Mouse (Mus musculus) common myeloid progenitor, adult 5-6 weeks (primary cell): Measurements from ENCODE around the gene Sh2b1. TPM values are rescaled to one million over a fixed set of nuclear protein-coding genes. Genes with fewer than 3 reads are reported as not detected.

Source experiments
- ATAC-seq: replicated peaks from 2 replicates; pipeline ENCODE4 v1.8.0; 2016; ENCODE audit warnings: low read depth, mild to moderate bottlenecking, moderate TSS enrichment, inconsistent platforms; ENCODE audit not compliant: poor library complexity, severe bottlenecking
- total RNA-seq: library from RNA; stranded (forward); fragments of 200-1000, 187-1606 nt; gene quantifications from 2 replicates; pipeline ENCODE4 v1.2.3, GENCODE M21; 2017

The Sh2b1 gene
- total RNA-seq, 1 experiment from 2014 or later: 16.6 TPM

DNA sequence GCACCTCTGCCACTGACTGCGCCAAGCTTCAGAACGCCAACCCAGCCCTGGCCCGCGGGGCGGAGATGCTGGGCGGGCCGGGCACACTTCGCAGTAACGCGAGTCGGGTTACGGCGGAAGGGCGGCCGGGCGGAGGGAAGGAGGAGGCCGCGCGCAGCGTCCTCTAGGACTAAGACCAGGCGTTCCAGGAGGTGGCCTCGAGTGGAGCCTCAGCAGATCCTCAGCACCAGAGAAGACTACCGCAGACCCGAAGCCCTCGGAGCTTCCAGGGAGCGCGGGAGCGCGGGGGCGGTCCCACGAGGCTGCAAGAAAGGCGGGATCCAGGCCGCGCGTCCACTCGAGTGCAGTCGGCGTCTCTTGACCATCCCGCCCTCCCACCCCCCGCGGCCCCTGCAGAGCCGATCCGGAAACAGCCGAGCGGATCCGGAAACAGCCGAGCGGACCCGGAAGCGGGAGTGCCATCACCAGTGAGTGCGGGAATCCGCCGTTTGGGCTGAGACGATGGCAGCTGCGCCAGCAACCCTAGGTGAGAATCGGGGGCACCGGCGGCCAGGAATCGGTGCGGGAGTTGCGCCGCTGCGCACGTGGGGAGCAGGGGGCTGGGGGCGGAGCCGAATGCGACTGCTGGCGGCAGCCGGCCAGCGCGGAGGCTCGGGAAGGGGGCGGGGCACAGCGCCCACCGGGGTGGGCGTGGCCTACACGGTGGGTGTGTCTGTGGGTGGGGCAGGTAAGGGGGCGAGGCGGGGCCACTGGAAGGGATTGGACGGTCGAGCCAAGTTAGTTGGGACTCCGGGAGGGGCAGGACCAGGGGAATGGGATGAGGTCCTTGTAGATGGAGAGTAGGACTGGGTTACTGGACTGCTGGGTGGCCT is 46.4 kb downstream of the Sh2b1 start, which contains the start of gene Rabep2:
TSS of gene Rabep2 (plus strand) at position 129 of the 872 bp plus-strand sequence.
- ATAC-seq: peak; percentile 74

DNA sequence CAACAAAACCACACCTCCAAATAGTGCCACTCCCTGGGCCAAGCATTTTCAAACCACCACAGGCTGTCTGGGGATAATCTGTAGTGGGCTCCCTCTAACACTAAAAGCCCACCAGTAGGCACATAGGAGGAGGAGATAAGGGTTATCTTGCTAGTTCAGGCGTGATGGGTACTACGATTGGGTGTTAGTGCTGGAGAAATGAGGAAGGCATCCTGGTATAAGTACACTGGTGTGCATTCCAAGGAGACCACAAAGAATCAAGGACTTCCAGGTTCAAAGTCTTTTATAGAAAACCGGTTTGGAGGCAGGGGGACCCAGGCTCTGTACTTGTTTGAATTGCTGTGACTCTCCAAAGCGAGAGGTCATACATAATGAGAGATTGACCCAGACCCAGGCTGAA is 47.1 kb downstream of the Sh2b1 start:
- ATAC-seq: peak; percentile 39

DNA sequence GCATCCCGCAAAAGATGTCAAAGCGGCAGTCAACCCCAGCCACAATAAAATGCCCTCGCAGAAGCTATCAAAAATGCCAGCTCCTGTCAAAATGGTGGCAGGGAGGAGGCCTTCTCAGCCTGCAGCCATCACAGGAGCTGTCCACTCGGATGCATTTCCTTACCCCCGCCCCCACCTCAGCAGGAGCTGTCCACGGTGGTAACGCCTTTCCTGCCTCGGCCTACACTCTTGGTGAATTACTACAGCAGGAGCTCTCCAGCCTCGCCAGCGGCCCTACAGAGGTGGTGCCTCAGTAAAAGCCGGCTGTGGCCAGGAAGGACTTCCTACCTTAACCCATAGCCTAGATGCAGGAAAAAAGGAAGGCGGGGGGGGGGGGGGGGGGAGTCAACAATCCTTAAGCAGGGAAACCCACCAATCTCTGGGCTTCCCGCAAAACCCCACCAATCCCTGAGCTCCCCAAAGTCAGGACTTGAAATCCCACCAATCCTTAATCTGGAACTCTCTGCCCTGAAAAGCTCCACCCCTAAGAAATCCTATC is 47.8 kb downstream of the Sh2b1 start:
- ATAC-seq: no peak

DNA sequence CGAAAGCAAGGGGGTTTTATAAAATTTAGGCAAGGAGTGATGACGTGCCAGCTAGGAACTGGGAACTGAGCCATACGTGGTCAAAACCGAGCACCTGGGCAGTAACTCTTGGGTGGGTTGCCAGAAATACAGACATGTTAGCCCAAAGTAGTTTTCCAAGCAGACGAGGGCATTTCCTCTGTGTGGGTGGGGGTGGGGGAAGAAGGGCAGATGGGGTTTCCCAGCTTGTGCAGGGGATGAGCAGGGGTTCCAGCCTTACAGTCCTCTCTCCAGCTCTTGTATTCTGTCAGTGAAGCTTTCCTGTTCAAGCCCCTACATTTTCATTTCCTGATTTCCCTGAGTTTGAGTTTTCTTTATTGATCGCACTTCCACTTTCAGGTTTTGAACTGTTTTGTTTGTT is 51.1 kb downstream of the Sh2b1 start:
- no peak for ATAC-seq

DNA sequence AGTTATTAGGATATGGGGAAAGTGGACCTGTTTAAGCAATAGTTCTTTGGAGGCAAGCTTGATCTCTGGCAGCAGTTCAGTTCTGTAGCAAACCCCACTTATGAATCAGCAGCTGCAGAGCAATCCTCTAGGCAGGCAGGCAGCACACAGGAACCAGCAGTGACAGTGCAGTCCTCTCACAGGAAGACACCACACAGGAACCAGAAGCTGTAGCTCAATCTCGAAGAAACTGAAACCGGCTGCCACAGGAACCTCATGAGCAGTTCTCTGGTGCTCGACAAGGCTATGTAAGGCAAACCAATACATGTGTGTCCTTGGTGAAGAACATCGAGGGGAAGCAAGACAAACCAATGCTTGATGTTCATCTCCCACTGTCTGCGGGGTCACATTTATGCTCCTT is 53.5 kb downstream of the Sh2b1 start:
- ATAC-seq: peak; percentile 72

DNA sequence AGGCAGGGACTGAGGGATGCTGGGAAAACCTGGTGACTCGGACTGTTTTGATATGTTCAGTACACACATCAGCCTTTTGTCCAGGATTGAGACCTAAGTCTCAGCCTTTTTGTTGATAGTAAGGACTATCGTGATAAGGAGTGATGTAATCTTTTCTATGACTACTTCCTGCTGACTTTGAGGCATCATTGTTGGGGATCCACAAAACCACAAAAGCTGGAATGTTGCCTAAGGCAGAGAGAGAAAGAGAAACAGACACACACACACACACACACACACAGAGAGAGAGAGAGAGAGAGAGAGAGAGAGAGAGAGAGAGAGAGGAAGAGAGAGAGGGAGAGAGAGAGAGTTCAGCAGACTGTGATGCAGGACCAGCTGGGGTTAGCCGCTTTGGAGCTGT is 56.7 kb downstream of the Sh2b1 start:
- no peak for ATAC-seq

DNA sequence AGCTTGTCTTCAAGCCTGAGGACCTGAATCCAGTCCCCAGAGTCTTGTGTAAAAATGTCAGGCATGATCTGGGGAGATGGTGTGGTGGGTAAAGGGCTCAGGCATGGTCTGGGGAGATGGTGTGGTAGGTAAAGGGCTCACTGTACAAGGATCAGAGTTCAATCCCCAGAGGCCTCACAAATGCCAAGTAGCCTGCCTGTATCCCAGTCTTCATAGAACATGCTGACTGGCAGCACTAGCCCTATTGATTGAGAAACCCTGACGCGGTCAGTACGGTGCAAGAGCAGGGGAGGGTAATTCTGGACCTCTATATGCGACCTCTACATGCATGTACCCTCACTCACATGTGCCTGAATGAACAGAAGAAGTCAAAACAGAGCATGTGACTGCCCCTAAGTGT is 57.6 kb downstream of the Sh2b1 start:
- ATAC-seq: no peak

DNA sequence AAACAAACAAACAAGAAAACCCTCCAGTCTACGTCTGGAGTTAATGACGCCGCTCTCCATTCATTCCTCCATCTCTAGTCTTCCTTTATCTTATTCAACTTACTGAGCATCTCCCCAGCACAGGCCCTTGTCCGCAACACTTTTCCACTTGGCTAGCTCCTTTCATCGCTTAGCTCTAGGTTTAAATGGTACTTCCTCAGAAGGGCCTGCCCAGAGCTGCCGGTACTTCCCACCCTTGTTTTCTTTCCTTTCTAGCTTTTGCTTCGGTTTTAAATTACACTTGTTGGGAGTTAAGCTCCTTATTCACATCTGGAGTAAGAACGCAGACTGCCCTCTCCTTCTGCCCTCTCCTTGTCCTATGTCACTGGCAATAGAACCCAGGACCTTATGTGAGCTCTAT is 58.2 kb downstream of the Sh2b1 start:
- ATAC-seq: no peak

Other genes with a start within 250 kb of the Sh2b1 start
- 5.2 and 5.7 TPM in 2 replicates for gene Sbk1, start 202.8 kb downstream of the Sh2b1 start, total RNA-seq
- gene Lat, start 105.9 kb downstream of the Sh2b1 start, total RNA-seq: 16.4 and 22.4 TPM in 2 replicates
- gene Spns1, start 98.0 kb downstream of the Sh2b1 start, total RNA-seq: 5.6 and 11.3 TPM in 2 replicates
- 18.2 and 24.4 TPM in 2 replicates for gene Nfatc2ip, start 78.7 kb downstream of the Sh2b1 start, total RNA-seq
- gene Cd19, start 60.5 kb downstream of the Sh2b1 start, total RNA-seq: 0.32 TPM in 1 of 2 replicates, not detected in the other
- gene Rabep2, start 46.7 kb downstream of the Sh2b1 start, total RNA-seq: 22.5 and 23.1 TPM in 2 replicates
- 0.41 TPM in 1 of 2 replicates, not detected in the other for gene Atp2a1, start 12.3 kb downstream of the Sh2b1 start, total RNA-seq
- gene Tufm, start 11.9 kb upstream of the Sh2b1 start, total RNA-seq: 92.3 and 108 TPM in 2 replicates
- 37.0 and 51.1 TPM in 2 replicates for gene Atxn2l, start 28.0 kb upstream of the Sh2b1 start, total RNA-seq
- gene Eif3c, start 91.0 kb upstream of the Sh2b1 start, total RNA-seq: 231 and 257 TPM in 2 replicates
- 5.7 and 6.5 TPM in 2 replicates for gene Apobr, start 109.5 kb upstream of the Sh2b1 start, total RNA-seq
- 18.1 and 21.2 TPM in 2 replicates for gene Cln3, start 110.4 kb upstream of the Sh2b1 start, total RNA-seq
- 0.23 TPM in 1 of 2 replicates, not detected in the other for gene Il27, start 119.5 kb upstream of the Sh2b1 start, total RNA-seq
- gene Nupr1, start 155.4 kb upstream of the Sh2b1 start, total RNA-seq: 2.5 and 2.8 TPM in 2 replicates
- 40.8 and 51.8 TPM in 2 replicates for gene Sgf29, start 173.9 kb upstream of the Sh2b1 start, total RNA-seq
- 0.37 TPM in 1 of 2 replicates, not detected in the other for gene Sult1a1, start 201.0 kb upstream of the Sh2b1 start, total RNA-seq
- 119 and 144 TPM in 2 replicates for gene Bola2, start 220.0 kb upstream of the Sh2b1 start, total RNA-seq
- 3.4 and 6.0 TPM in 2 replicates for gene Slx1b, start 220.4 kb upstream of the Sh2b1 start, total RNA-seq
- 301 and 302 TPM in 2 replicates for gene Coro1a, start 232.4 kb upstream of the Sh2b1 start, total RNA-seq